Mouse (Mus musculus): ENCODE data around the gene Ccdc148. TPM values are rescaled to one million over a fixed set of nuclear protein-coding genes. Genes with fewer than 3 reads are reported as not detected.

Gene Ccdc148
- polyA plus RNA-seq, 1 experiment = not detected

- Histone ChIP-seq H3K4me3 (ENCODE audit: insufficient read depth, low read depth, low read length) (no peak overlapping the region), H3K27ac (replicated peaks; ENCODE audit: low read depth, low read length) (no peak overlapping the region), H3K4me1 (ENCODE audit: control insufficient read depth, insufficient read depth, insufficient read length, low read length) (no peaks in the 10 kb centered on the region)
Observed at GRCm38 (mm10) chr2:58829981-58830742, 330.3 kb downstream of the Ccdc148 start.

GRCm38 (mm10) chr2:58828910-58829600, 331.4 kb downstream of the Ccdc148 start:
- no peak overlapping the region for H3K4me3 ChIP-seq (ENCODE audit: insufficient read depth, low read depth, low read length)
- H3K4me1 ChIP-seq (ENCODE audit: control insufficient read depth, insufficient read depth, insufficient read length, low read length) = no peaks in the 10 kb centered on the region
- no peak overlapping the region for H3K27ac ChIP-seq (replicated peaks; ENCODE audit: low read depth, low read length)

- Histone ChIP-seq H3K4me3 (ENCODE audit: insufficient read depth, low read depth, low read length) (no peak overlapping the region), H3K27ac (replicated peaks; ENCODE audit: low read depth, low read length) (no peak overlapping the region), H3K4me1 (ENCODE audit: control insufficient read depth, insufficient read depth, insufficient read length, low read length) (no peaks in the 10 kb centered on the region)
Observed at GRCm38 (mm10) chr2:58812941-58813340, 347.5 kb downstream of the Ccdc148 start.

- no peak overlapping the region for H3K4me3 ChIP-seq (ENCODE audit: insufficient read depth, low read depth, low read length)
- no peaks in the 10 kb centered on the region for H3K4me1 ChIP-seq (ENCODE audit: control insufficient read depth, insufficient read depth, insufficient read length, low read length)
- H3K27ac ChIP-seq (replicated peaks; ENCODE audit: low read depth, low read length) = no peak overlapping the region
Observed at GRCm38 (mm10) chr2:58799623-58800022, 360.9 kb downstream of the Ccdc148 start.

GRCm38 (mm10) chr2:58799126-58799525, 361.4 kb downstream of the Ccdc148 start:
- Histone ChIP-seq H3K4me3 (ENCODE audit: insufficient read depth, low read depth, low read length) (no peak overlapping the region), H3K4me1 (ENCODE audit: control insufficient read depth, insufficient read depth, insufficient read length, low read length) (no peaks in the 10 kb centered on the region), H3K27ac (replicated peaks; ENCODE audit: low read depth, low read length) (no peak overlapping the region)

GRCm38 (mm10) chr2:58797506-58797905, 363.0 kb downstream of the Ccdc148 start:
- H3K27ac ChIP-seq (replicated peaks; ENCODE audit: low read depth, low read length) = no peak overlapping the region
- no peaks in the 10 kb centered on the region for H3K4me1 ChIP-seq (ENCODE audit: control insufficient read depth, insufficient read depth, insufficient read length, low read length)
- H3K4me3 ChIP-seq (ENCODE audit: insufficient read depth, low read depth, low read length) = no peak overlapping the region

GRCm38 (mm10) chr2:58795432-58795831, 365.1 kb downstream of the Ccdc148 start:
- Histone ChIP-seq H3K4me3 (ENCODE audit: insufficient read depth, low read depth, low read length) (no peak overlapping the region), H3K4me1 (ENCODE audit: control insufficient read depth, insufficient read depth, insufficient read length, low read length) (no peaks in the 10 kb centered on the region), H3K27ac (replicated peaks; ENCODE audit: low read depth, low read length) (no peak overlapping the region)

GRCm38 (mm10) chr2:58794489-58794888, 366.0 kb downstream of the Ccdc148 start:
- H3K4me3 ChIP-seq (ENCODE audit: insufficient read depth, low read depth, low read length) = no peak overlapping the region
- no peaks in the 10 kb centered on the region for H3K4me1 ChIP-seq (ENCODE audit: control insufficient read depth, insufficient read depth, insufficient read length, low read length)
- no peak overlapping the region for H3K27ac ChIP-seq (replicated peaks; ENCODE audit: low read depth, low read length)

GRCm38 (mm10) chr2:58790361-58790760, 370.1 kb downstream of the Ccdc148 start:
- Histone ChIP-seq H3K27ac (replicated peaks; ENCODE audit: low read depth, low read length) (no peak overlapping the region), H3K4me3 (ENCODE audit: insufficient read depth, low read depth, low read length) (no peak overlapping the region), H3K4me1 (ENCODE audit: control insufficient read depth, insufficient read depth, insufficient read length, low read length) (no peaks in the 10 kb centered on the region)

- no peak overlapping the region for H3K4me3 ChIP-seq (ENCODE audit: insufficient read depth, low read depth, low read length)
- no peak overlapping the region for H3K27ac ChIP-seq (replicated peaks; ENCODE audit: low read depth, low read length)
- no peaks in the 10 kb centered on the region for H3K4me1 ChIP-seq (ENCODE audit: control insufficient read depth, insufficient read depth, insufficient read length, low read length)
Observed at GRCm38 (mm10) chr2:58789934-58790333, 370.5 kb downstream of the Ccdc148 start.

- Histone ChIP-seq H3K4me3 (ENCODE audit: insufficient read depth, low read depth, low read length) (no peak overlapping the region), H3K4me1 (ENCODE audit: control insufficient read depth, insufficient read depth, insufficient read length, low read length) (no peaks in the 10 kb centered on the region), H3K27ac (replicated peaks; ENCODE audit: low read depth, low read length) (no peak overlapping the region)
Observed at GRCm38 (mm10) chr2:58787360-58787759, 373.1 kb downstream of the Ccdc148 start.

GRCm38 (mm10) chr2:58786681-58787080, 373.8 kb downstream of the Ccdc148 start:
- Histone ChIP-seq H3K4me3 (ENCODE audit: insufficient read depth, low read depth, low read length) (no peak overlapping the region), H3K27ac (replicated peaks; ENCODE audit: low read depth, low read length) (no peak overlapping the region), H3K4me1 (ENCODE audit: control insufficient read depth, insufficient read depth, insufficient read length, low read length) (no peaks in the 10 kb centered on the region)

GRCm38 (mm10) chr2:58786177-58786576, 374.3 kb downstream of the Ccdc148 start:
- H3K27ac ChIP-seq (replicated peaks; ENCODE audit: low read depth, low read length) = no peak overlapping the region

GRCm38 (mm10) chr2:58783526-58783925, 377.0 kb downstream of the Ccdc148 start:
- no peak overlapping the region for H3K4me3 ChIP-seq (ENCODE audit: insufficient read depth, low read depth, low read length)
- no peak overlapping the region for H3K27ac ChIP-seq (replicated peaks; ENCODE audit: low read depth, low read length)
- H3K4me1 ChIP-seq (ENCODE audit: control insufficient read depth, insufficient read depth, insufficient read length, low read length) = no peaks in the 10 kb centered on the region

More at GRCm38 (mm10) chr2:58786177-58786576, 374.3 kb downstream of the Ccdc148 start:
- no peak overlapping the region for H3K4me3 ChIP-seq (ENCODE audit: insufficient read depth, low read depth, low read length)
- H3K4me1 ChIP-seq (ENCODE audit: control insufficient read depth, insufficient read depth, insufficient read length, low read length) = no peaks in the 10 kb centered on the region

GRCm38 (mm10) chr2:58778986-58779495, 381.4 kb downstream of the Ccdc148 start:
- H3K4me1 ChIP-seq (ENCODE audit: control insufficient read depth, insufficient read depth, insufficient read length, low read length) = no peaks in the 10 kb centered on the region
- no peak overlapping the region for H3K27ac ChIP-seq (replicated peaks; ENCODE audit: low read depth, low read length)
- H3K4me3 ChIP-seq (ENCODE audit: insufficient read depth, low read depth, low read length) = no peak overlapping the region

- Histone ChIP-seq H3K4me1 (ENCODE audit: control insufficient read depth, insufficient read depth, insufficient read length, low read length) (no peaks in the 10 kb centered on the region), H3K27ac (replicated peaks; ENCODE audit: low read depth, low read length) (no peak overlapping the region), H3K4me3 (ENCODE audit: insufficient read depth, low read depth, low read length) (no peak overlapping the region)
Observed at GRCm38 (mm10) chr2:58773833-58774232, 386.6 kb downstream of the Ccdc148 start.

Measured in brown adipose tissue, adult 24 weeks (tissue).